Comparison of ENCODE assay signal across 7 mouse cellular contexts in the genomic region with DNA sequence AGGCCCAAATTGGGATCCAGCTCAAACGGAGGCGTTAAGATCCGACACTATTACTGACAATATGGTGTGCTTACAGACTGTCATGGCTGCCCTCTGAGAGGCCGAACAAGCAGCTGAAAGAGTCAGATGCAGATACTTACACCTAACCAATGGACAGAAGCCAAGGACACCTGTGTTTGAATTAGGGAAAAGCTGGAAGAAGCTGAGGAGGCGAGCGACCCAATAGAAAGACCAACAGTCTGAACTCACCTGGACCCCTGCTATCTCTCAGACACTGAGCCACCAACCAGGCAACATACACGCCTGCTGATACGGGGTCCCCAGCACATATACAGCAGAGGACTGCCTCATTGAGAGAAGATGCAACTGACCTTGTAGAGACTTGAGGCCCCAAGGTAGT. TPM values are rescaled to one million over a fixed set of nuclear protein-coding genes. Genes with fewer than 3 reads are reported as not detected.
DNase-seq lines count a peak whose midpoint lies in the region; ATAC-seq and TF ChIP-seq lines count a peak whose summit lies in the region.

A gene (plus strand): TSS at position 301 of the 400 bp plus-strand sequence.

- TF ChIP-seq POLR2A in lung, adult 2 months (IDR thresholded peaks at IDR 0.05; ENCODE audit: borderline replicate concordance, extremely low read depth, low read depth, low read length): no peak

- H3K36me3 ChIP-seq in lung, embryonic 14.5 days (ENCODE audit: insufficient read depth): no peaks in the 10 kb centered on the region
- no peaks in the 10 kb centered on the region for H3K36me3 ChIP-seq in embryonic facial prominence, embryonic 14.5 days (ENCODE audit: control insufficient read depth, insufficient read depth, low read length)
- no peaks in the 10 kb centered on the region for H3K36me3 ChIP-seq in intestine, embryonic 16.5 days (ENCODE audit: control insufficient read depth, insufficient read depth, low read length)
- no peaks in the 10 kb centered on the region for H3K36me3 ChIP-seq in neural tube, embryonic 15.5 days

- no peaks in the 10 kb centered on the region for H3K27me3 ChIP-seq in lung, embryonic 14.5 days (ENCODE audit: insufficient read depth, low read length)
- H3K27me3 ChIP-seq in embryonic facial prominence, embryonic 14.5 days (replicated peaks; ENCODE audit: control insufficient read depth, insufficient read depth, low read length): no peaks in the 10 kb centered on the region
- no peaks in the 10 kb centered on the region for H3K27me3 ChIP-seq in intestine, embryonic 16.5 days (replicated peaks; ENCODE audit: control insufficient read depth, insufficient read depth, low read length)
- no peaks in the 10 kb centered on the region for H3K27me3 ChIP-seq in neural tube, embryonic 15.5 days (replicated peaks)

- no peak within 1 kb of the TSS for H3K4me2 ChIP-seq in lung, embryonic 14.5 days
- no peak within 1 kb of the TSS for H3K4me2 ChIP-seq in embryonic facial prominence, embryonic 14.5 days (ENCODE audit: low read depth, low read length)
- H3K4me2 ChIP-seq in intestine, embryonic 16.5 days (ENCODE audit: low read depth, low read length): no peak within 1 kb of the TSS
- H3K4me2 ChIP-seq in neural tube, embryonic 15.5 days: no peak within 1 kb of the TSS

- no peak within 1 kb of the TSS for H3K27ac ChIP-seq in lung, embryonic 14.5 days (ENCODE audit: low read depth)
- H3K27ac ChIP-seq in embryonic facial prominence, embryonic 14.5 days (replicated peaks; ENCODE audit: low read depth, low read length): no peak within 1 kb of the TSS
- H3K27ac ChIP-seq in intestine, embryonic 16.5 days (ENCODE audit: low read length): no peak within 1 kb of the TSS
- no peak within 1 kb of the TSS for H3K27ac ChIP-seq in neural tube, embryonic 15.5 days (replicated peaks)

- no peak within 1 kb of the TSS for H3K9ac ChIP-seq in lung, embryonic 14.5 days
- no peak within 1 kb of the TSS for H3K9ac ChIP-seq in embryonic facial prominence, embryonic 14.5 days (ENCODE audit: low read depth, low read length)
- no peak within 1 kb of the TSS for H3K9ac ChIP-seq in intestine, embryonic 16.5 days (ENCODE audit: low read depth, low read length)
- no peak within 1 kb of the TSS for H3K9ac ChIP-seq in neural tube, embryonic 15.5 days (replicated peaks)

- H3K9me3 ChIP-seq in lung, embryonic 14.5 days (ENCODE audit: low read depth, low read length): no peaks in the 10 kb centered on the region
- H3K9me3 ChIP-seq in embryonic facial prominence, embryonic 14.5 days (ENCODE audit: control insufficient read depth, low read length): no peaks in the 10 kb centered on the region
- no peaks in the 10 kb centered on the region for H3K9me3 ChIP-seq in intestine, embryonic 16.5 days (ENCODE audit: control insufficient read depth, low read length)
- H3K9me3 ChIP-seq in neural tube, embryonic 15.5 days (replicated peaks): no peaks in the 10 kb centered on the region

- no peak for TF ChIP-seq CTCF in lung, embryonic 14.5 days (IDR thresholded peaks at IDR 0.05; ENCODE audit: low read depth)
- no peak for TF ChIP-seq CTCF in lung, adult 2 months (IDR thresholded peaks at IDR 0.05; ENCODE audit: insufficient read depth, low read length)

- ATAC-seq in lung, embryonic 14.5 days (ENCODE audit: insufficient read depth): no peak
- ATAC-seq in embryonic facial prominence, embryonic 14.5 days (ENCODE audit: low read depth): no peak
- no peak for ATAC-seq in intestine, embryonic 16.5 days
- ATAC-seq in neural tube, embryonic 15.5 days (ENCODE audit: low FRiP score): no peak

- WGBS in lung, embryonic 14.5 days: 89% methylated on average over 8 of the region's 8 CpGs
- 89% methylated on average over 8 of the region's 8 CpGs for WGBS in lung, adult 2 months
- 92% methylated on average over 8 of the region's 8 CpGs for WGBS in embryonic facial prominence, embryonic 14.5 days
- WGBS in intestine, embryonic 16.5 days: 93% methylated on average over 8 of the region's 8 CpGs
- 95% methylated on average over 8 of the region's 8 CpGs for WGBS in neural tube, embryonic 15.5 days

- DNase-seq in lung, embryonic 14.5 days: no peak
- DNase-seq in lung, adult 2 months: no peak
- no peak for DNase-seq in embryonic facial prominence, embryonic 14.5 days (ENCODE audit: low spot score)
- DNase-seq in cerebellum, adult 9-11 months: no peak
- DNase-seq in right cerebral cortex, adult 18-20 months: no peak

- H3K4me3 ChIP-seq in lung, embryonic 14.5 days (ENCODE audit: low read depth, low read length): no peak within 1 kb of the TSS
- no peak within 1 kb of the TSS for H3K4me3 ChIP-seq in lung, adult 2 months (replicated peaks; ENCODE audit: extremely low read depth, low read depth, low read length)
- H3K4me3 ChIP-seq in embryonic facial prominence, embryonic 14.5 days (ENCODE audit: low read depth, low read length): no peak within 1 kb of the TSS
- no peak within 1 kb of the TSS for H3K4me3 ChIP-seq in intestine, embryonic 16.5 days (ENCODE audit: low read length)
- no peak within 1 kb of the TSS for H3K4me3 ChIP-seq in neural tube, embryonic 15.5 days (replicated peaks)

- 0 out of 2 replicates have a peak, but pooled peaks cover 4% of the 10 kb centered on the region for H3K4me1 ChIP-seq in lung, embryonic 14.5 days (ENCODE audit: insufficient read depth)
- no peaks in the 10 kb centered on the region for H3K4me1 ChIP-seq in lung, adult 2 months (ENCODE audit: control insufficient read depth, insufficient read depth, low read length)
- no peaks in the 10 kb centered on the region for H3K4me1 ChIP-seq in embryonic facial prominence, embryonic 14.5 days (ENCODE audit: control insufficient read depth, insufficient read depth, low read length)
- H3K4me1 ChIP-seq in intestine, embryonic 16.5 days (ENCODE audit: control insufficient read depth, insufficient read depth, low read length): no peaks in the 10 kb centered on the region
- no peaks in the 10 kb centered on the region for H3K4me1 ChIP-seq in neural tube, embryonic 15.5 days

RNA-seq across cellular contexts. Expression of the gene that starts here (rescaled TPM):
- 22.8 and 23.5 TPM in 2 replicates for polyA plus RNA-seq in lung, embryonic 14.5 days (2014; fragmentation: Nextera tagmentation; extraction: Ambion mirVana)
- polyA plus RNA-seq in lung, adult 2 months (2012; rRNA removed): 3.3 and 5.0 TPM in 2 replicates
- polyA plus RNA-seq in embryonic facial prominence, embryonic 14.5 days (2014; fragmentation: Nextera tagmentation; extraction: Ambion mirVana): 23.2 and 24.2 TPM in 2 replicates
- polyA plus RNA-seq in intestine, embryonic 16.5 days (2015; fragmentation: Nextera tagmentation; extraction: Ambion mirVana): 15.1 and 15.5 TPM in 2 replicates
- 17.1 and 20.3 TPM in 2 replicates for polyA plus RNA-seq in neural tube, embryonic 15.5 days (2015; fragmentation: Nextera tagmentation; extraction: Ambion mirVana)
